Mouse (Mus musculus): Measurements from ENCODE around the gene Lgals8.

GRCm38 (mm10) chr13:12454686-12455390 lies 9.9 kb downstream of the Lgals8 start:
- TF ChIP-seq POLR2A (IDR thresholded peaks at IDR 0.05; ENCODE audit: borderline replicate concordance, low read depth, low read length) (no peak), CTCF (IDR thresholded peaks at IDR 0.05; ENCODE audit: low read depth, low read length) (no peak)

Measured in bone marrow macrophage, adult 2 months (primary cell).